Mouse (Mus musculus) brain, embryonic 14.5 days (tissue): ENCODE results near the gene Kctd19.

Experiments
- CTCF ChIP-seq: fragments of 200-500 bp; IDR thresholded peaks from 2 replicates; pipeline ENCODE4 v1.5.1; 2012; ENCODE audit warnings: inconsistent platforms, mild to moderate bottlenecking, moderate library complexity, borderline replicate concordance; ENCODE audit not compliant: insufficient read depth, insufficient read length; ENCODE audit errors: extremely low read depth
- POLR2A ChIP-seq: fragments of 200-500 bp; IDR thresholded peaks from 2 replicates; pipeline ENCODE4 v1.6.1; 2012; ENCODE audit warnings: mild to moderate bottlenecking, inconsistent platforms, borderline replicate concordance; ENCODE audit not compliant: poor library complexity, insufficient read depth, insufficient read length, severe bottlenecking; ENCODE audit errors: extremely low read depth

GRCm38 (mm10) chr8:105433021-105433420 lies 19.7 kb upstream of the Kctd19 start:
- TF ChIP-seq POLR2A (no peak), CTCF (no peak)
